Mouse (Mus musculus): ENCODE results near the gene Gipc1.

DNA sequence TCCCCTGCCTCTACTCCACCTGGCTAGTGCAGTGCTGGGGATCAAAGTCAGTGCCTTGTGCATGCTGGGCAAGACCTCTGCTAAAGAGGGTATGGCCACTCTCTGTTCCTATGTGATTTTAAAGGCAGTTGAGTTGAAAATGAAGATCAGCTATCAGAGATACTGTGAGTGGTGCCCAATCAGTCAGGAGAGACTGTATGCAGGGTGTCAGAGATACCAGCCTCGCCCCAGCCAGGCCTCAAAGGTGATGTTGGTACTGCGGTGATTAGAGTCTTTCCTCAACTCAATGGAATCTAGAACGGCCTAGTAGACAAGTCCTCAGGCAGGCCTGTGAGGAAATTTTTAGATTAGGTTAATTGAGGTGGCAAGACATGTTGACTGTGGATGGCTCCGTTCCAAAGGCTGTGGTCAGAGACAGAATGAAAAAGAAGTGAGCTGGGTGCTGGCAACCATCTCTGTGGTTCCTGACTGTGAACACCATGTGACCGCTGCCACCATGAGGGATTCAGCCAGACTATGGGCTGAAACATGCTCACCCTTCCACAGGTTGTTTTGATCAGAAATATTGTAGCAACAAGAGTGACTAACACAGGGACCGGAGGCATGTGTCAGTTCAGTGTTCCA is 26.7 kb upstream of the Gipc1 start:
- TF ChIP-seq CTCF (IDR thresholded peaks at IDR 0.05; ENCODE audit: insufficient read depth, low read length) = no peak
- TF ChIP-seq POLR2A (IDR thresholded peaks at IDR 0.05; ENCODE audit: borderline replicate concordance, extremely low read depth, low read depth, low read length) = no peak

Data from lung, adult 2 months (tissue).